Mouse (Mus musculus) C2C12 (cell line): Measurements from ENCODE around the gene Med15.

Experiments used
- CTCF ChIP-seq: IDR thresholded peaks from one replicate; pipeline ENCODE4 v1.5.1; 2011; ENCODE audit not compliant: control insufficient read depth, insufficient read depth, insufficient read length
- FOSL1 ChIP-seq: IDR thresholded peaks from one replicate; pipeline ENCODE4 v1.8.0; 2011; ENCODE audit warnings: mild to moderate bottlenecking, low read length; ENCODE audit not compliant: poor library complexity, insufficient read depth, severe bottlenecking
- MYOG ChIP-seq: IDR thresholded peaks from one replicate; pipeline ENCODE4 v1.6.1; 2011; ENCODE audit not compliant: control insufficient read depth, insufficient read length; ENCODE audit errors: extremely low read depth

- TF ChIP-seq CTCF (peak; percentile 1), FOSL1 (no peak), MYOG (no peak)
Measured at GRCm38 (mm10) chr16:17771117-17771865, 38.6 kb upstream of the Med15 start.
